Mouse (Mus musculus) urinary bladder, postnatal 4 days (tissue): ENCODE results near the gene Gm525.
"Not testable (repeated sequence)": the region's sequence is repeated elsewhere in the genome, so short reads cannot be mapped to it uniquely, and the experiment has no call there.

Experiments used
- DNase-seq, 2 experiments: peaks; one replicate each; pipeline ENCODE4 v3.0.0; 2021 to 2022; ENCODE audit warnings: low spot score in 2 of 2

Gene Gm525

GRCm38 (mm10) chr11:89061362-89061761, 12.3 kb upstream of the Gm525 start:
- no peak for DNase-seq

- DNase-seq: no peak
These were observed 9.3 kb upstream of the Gm525 start for GRCm38 (mm10) chr11:89064312-89064711.

GRCm38 (mm10) chr11:89065297-89065696, 8.3 kb upstream of the Gm525 start:
- no peak for DNase-seq

- no peak for DNase-seq
These were observed 7.5 kb upstream of the Gm525 start for GRCm38 (mm10) chr11:89066126-89066525.

GRCm38 (mm10) chr11:89066750-89067149, 6.9 kb upstream of the Gm525 start, which contains the start of gene Dgke:
TSS of gene Dgke (minus strand) at chr11:89066850.
- DNase-seq: no peak

GRCm38 (mm10) chr11:89067301-89067822, 6.3 kb upstream of the Gm525 start:
- DNase-seq: no peak

GRCm38 (mm10) chr11:89067871-89068490, 5.7 kb upstream of the Gm525 start:
- no peak for DNase-seq

GRCm38 (mm10) chr11:89068649-89069048, 5.0 kb upstream of the Gm525 start:
- DNase-seq: no peak

- peak in 1 of 2 experiments; percentile 68 for DNase-seq
These were observed 4.3 kb upstream of the Gm525 start for GRCm38 (mm10) chr11:89069303-89069702.

- DNase-seq: no peak
These were observed 2.1 kb upstream of the Gm525 start for GRCm38 (mm10) chr11:89071522-89071921.

GRCm38 (mm10) chr11:89074783-89075413, 1.3 kb downstream of the Gm525 start:
- DNase-seq: no peak

- DNase-seq: no peak
These were observed 2.8 kb downstream of the Gm525 start for GRCm38 (mm10) chr11:89076370-89076821.

- DNase-seq: no peak
These were observed 4.0 kb downstream of the Gm525 start for GRCm38 (mm10) chr11:89077601-89078000.

GRCm38 (mm10) chr11:89078305-89078704, 4.7 kb downstream of the Gm525 start:
- no peak for DNase-seq

- no peak for DNase-seq
These were observed 5.5 kb downstream of the Gm525 start for GRCm38 (mm10) chr11:89078996-89079680.

GRCm38 (mm10) chr11:89081906-89082305, 8.3 kb downstream of the Gm525 start:
- DNase-seq: not testable (repeated sequence)

GRCm38 (mm10) chr11:89082691-89083090, 9.1 kb downstream of the Gm525 start:
- not testable (repeated sequence) for DNase-seq

GRCm38 (mm10) chr11:89084601-89085000, 11.0 kb downstream of the Gm525 start:
- no peak for DNase-seq

- no peak for DNase-seq
These were observed 12.7 kb downstream of the Gm525 start for GRCm38 (mm10) chr11:89086208-89086809.

GRCm38 (mm10) chr11:89088754-89089153, 15.1 kb downstream of the Gm525 start:
- DNase-seq: no peak

GRCm38 (mm10) chr11:89090359-89090758, 16.7 kb downstream of the Gm525 start:
- not testable (repeated sequence) for DNase-seq

GRCm38 (mm10) chr11:89092714-89093113, 19.1 kb downstream of the Gm525 start:
- no peak for DNase-seq
